Mouse (Mus musculus) thymus, adult 2 months (tissue): Measurements from ENCODE around the gene Lrrc8a. TPM values are rescaled to one million over a fixed set of nuclear protein-coding genes. Genes with fewer than 3 reads are reported as not detected.

Source experiments
- DNase-seq: peaks from one replicate; pipeline ENCODE4 v3.0.0; 2021
- H3K27ac ChIP-seq: fragments of 200-500 bp; 2 replicates; pipeline ENCODE4 v1.5.1; 2012; ENCODE audit warnings: low read length, control low read depth; ENCODE audit not compliant: control insufficient read depth, insufficient read depth
- H3K27me3 ChIP-seq: fragments of 200-500 bp; 2 replicates; pipeline ENCODE4 v1.6.1; 2012; ENCODE audit warnings: mild to moderate bottlenecking, low read length, moderate library complexity, mixed read lengths; ENCODE audit not compliant: control insufficient read depth, insufficient read depth
- H3K36me3 ChIP-seq: fragments of 200-500 bp; 2 replicates; pipeline ENCODE4 v1.6.1; 2012; ENCODE audit warnings: mild to moderate bottlenecking, low read length, moderate library complexity; ENCODE audit not compliant: control insufficient read depth, insufficient read depth
- H3K4me1 ChIP-seq: fragments of 200-500 bp; replicated peaks from 2 replicates; pipeline ENCODE4 v1.6.1; 2012; ENCODE audit warnings: low read length; ENCODE audit not compliant: control insufficient read depth, insufficient read depth
- H3K4me3 ChIP-seq: fragments of 200-500 bp; 2 replicates; pipeline ENCODE4 v1.5.1; 2012; ENCODE audit warnings: mild to moderate bottlenecking, low read length, control low read depth, moderate library complexity; ENCODE audit not compliant: control insufficient read depth, insufficient read depth
- CTCF ChIP-seq: fragments of 200-500 bp; IDR thresholded peaks from 2 replicates; pipeline ENCODE4 v1.5.1; 2012; ENCODE audit warnings: mild to moderate bottlenecking, control low read depth, low read length, moderate library complexity, borderline replicate concordance; ENCODE audit not compliant: control insufficient read depth, poor library complexity, insufficient read depth; ENCODE audit errors: extremely low read depth
- POLR2A ChIP-seq: fragments of 200-500 bp; IDR thresholded peaks from 2 replicates; pipeline ENCODE4 v1.6.1; 2012; ENCODE audit warnings: mild to moderate bottlenecking, low read length, control low read depth, moderate library complexity; ENCODE audit not compliant: control insufficient read depth, poor library complexity, insufficient read depth; ENCODE audit errors: extremely low read depth
- WGBS: fragments of 180-500 bp; shearing (Covaris S2); methylation state at CpG from one replicate; pipeline ENCODE4 v1.1.7; 2018; 5-methylcytosine and 5-hydroxymethylcytosine counted together
- polyA plus RNA-seq: library from polyadenylated mRNA; depleted of rRNA; stranded (reverse); fragments of >200 nt; gene quantifications from 2 replicates; pipeline ENCODE4 v1.2.3, GENCODE M21; 2012

Gene Lrrc8a
- polyA plus RNA-seq, 1 experiment = 27.3 TPM

- peaks cover 23% of the 10 kb centered on the region for H3K36me3 ChIP-seq
- H3K4me1 ChIP-seq = peaks cover 41% of the 10 kb centered on the region
- H3K27ac ChIP-seq = no peak overlapping the region
- H3K4me3 ChIP-seq = no peak overlapping the region
- TF ChIP-seq CTCF (no peak), POLR2A (no peak)
- no peaks in the 10 kb centered on the region for H3K27me3 ChIP-seq
- no peak for DNase-seq
- WGBS = 94% methylated on average over 4 of the region's 4 CpGs
Measured at GRCm38 (mm10) chr2:30239777-30240176, 2.3 kb downstream of the Lrrc8a start.

- no peaks in the 10 kb centered on the region for H3K27me3 ChIP-seq
- TF ChIP-seq POLR2A = no peak
- no peak for TF ChIP-seq CTCF
- no peak for DNase-seq
- no peak within 1 kb of the TSS for H3K27ac ChIP-seq
- H3K36me3 ChIP-seq = peaks cover 25% of the 10 kb centered on the region
- peaks cover 44% of the 10 kb centered on the region for H3K4me1 ChIP-seq
- WGBS = 90% methylated on average over 2 of the region's 2 CpGs
- H3K4me3 ChIP-seq = no peak within 1 kb of the TSS
Measured at GRCm38 (mm10) chr2:30240267-30240666, 2.8 kb downstream of the Lrrc8a start, which contains the start of gene Gm28035. Gene Gm28035 (plus strand): TSS chr2:30240567.

GRCm38 (mm10) chr2:30242509-30242908 is 5.0 kb downstream of the Lrrc8a start:
- Histone ChIP-seq H3K36me3 (peaks cover 25% of the 10 kb centered on the region), H3K27me3 (no peaks in the 10 kb centered on the region), H3K27ac (no peak overlapping the region), H3K4me1 (peaks cover 45% of the 10 kb centered on the region), H3K4me3 (no peak overlapping the region)
- DNase-seq = no peak
- WGBS = 80% methylated on average over 4 of the region's 4 CpGs
- TF ChIP-seq POLR2A (no peak), CTCF (no peak)

GRCm38 (mm10) chr2:30243391-30243790 is 5.9 kb downstream of the Lrrc8a start:
- TF ChIP-seq POLR2A = no peak
- no peak for TF ChIP-seq CTCF
- H3K27ac ChIP-seq = no peak overlapping the region
- peaks cover 46% of the 10 kb centered on the region for H3K4me1 ChIP-seq
- no peak for DNase-seq
- H3K36me3 ChIP-seq = peaks cover 25% of the 10 kb centered on the region
- no peaks in the 10 kb centered on the region for H3K27me3 ChIP-seq
- WGBS = 93% methylated on average over 4 of the region's 4 CpGs
- no peak overlapping the region for H3K4me3 ChIP-seq

- Histone ChIP-seq H3K27me3 (no peaks in the 10 kb centered on the region), H3K4me3 (no peak overlapping the region), H3K36me3 (peaks cover 25% of the 10 kb centered on the region), H3K4me1 (peaks cover 38% of the 10 kb centered on the region), H3K27ac (no peak overlapping the region; the same call in 1 of the 2 replicates)
- no peak for DNase-seq
- WGBS = 90% methylated on average over 7 of the region's 7 CpGs
- TF ChIP-seq POLR2A (no peak), CTCF (no peak)
Measured at GRCm38 (mm10) chr2:30244595-30245178, 7.2 kb downstream of the Lrrc8a start.

- WGBS = 96% methylated on average over 5 of the region's 5 CpGs
- Histone ChIP-seq H3K27me3 (no peaks in the 10 kb centered on the region), H3K4me1 (peaks cover 41% of the 10 kb centered on the region), H3K27ac (no peak overlapping the region), H3K4me3 (no peak overlapping the region), H3K36me3 (peaks cover 15% of the 10 kb centered on the region; the same call in 1 of the 2 replicates)
- TF ChIP-seq CTCF (no peak), POLR2A (no peak)
- no peak for DNase-seq
Measured at GRCm38 (mm10) chr2:30247036-30247435, 9.5 kb downstream of the Lrrc8a start.
